Mouse (Mus musculus): ENCODE results near the gene Man2a2.

The Man2a2 gene

DNA sequence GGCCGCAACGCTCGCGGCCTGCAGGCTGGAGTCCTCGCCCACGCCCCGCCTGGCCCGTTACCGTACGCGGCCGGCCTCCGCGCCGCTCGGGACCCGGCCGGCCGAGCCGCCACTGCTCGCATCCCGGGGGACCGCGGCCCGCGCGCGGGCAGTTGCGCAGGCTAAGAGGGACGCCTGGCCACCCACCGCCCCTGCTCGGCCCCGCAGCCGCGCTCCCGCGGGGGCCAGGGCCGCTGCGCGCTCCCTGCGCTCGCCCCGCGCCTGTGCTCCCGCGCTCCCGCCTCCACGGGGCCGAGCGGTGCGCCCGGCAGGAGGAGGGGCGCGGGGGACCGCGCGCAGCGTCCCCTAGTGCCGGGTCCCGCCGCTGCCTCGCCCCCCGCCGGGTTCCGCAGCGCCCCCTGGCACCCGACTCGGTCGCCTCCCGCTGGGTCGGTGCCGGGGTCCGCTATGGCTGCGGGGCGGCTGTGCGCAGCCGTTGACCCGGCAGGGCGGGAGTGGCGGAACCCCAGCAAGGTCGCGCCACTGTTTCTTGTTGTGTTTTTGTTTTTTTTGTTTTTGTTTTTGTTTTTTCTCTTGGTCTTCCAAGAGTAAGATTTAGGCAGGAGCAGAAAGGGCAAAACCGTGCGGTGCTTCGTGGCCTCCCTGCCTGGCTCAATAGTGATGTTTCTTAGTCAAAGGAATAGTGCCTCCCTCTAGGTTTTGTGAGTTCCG, at the start of gene Man2a2:
Gene Man2a2 (minus strand): TSS at position 335 of the 711 bp plus-strand sequence.
- DNase-seq (ENCODE audit: low read depth, low spot score), result peak; percentile 51

- no peak for DNase-seq (ENCODE audit: low read depth, low spot score)
Observed at GRCm38 (mm10) chr7:80420586-80420985, 49.4 kb upstream of the Man2a2 start.

DNA sequence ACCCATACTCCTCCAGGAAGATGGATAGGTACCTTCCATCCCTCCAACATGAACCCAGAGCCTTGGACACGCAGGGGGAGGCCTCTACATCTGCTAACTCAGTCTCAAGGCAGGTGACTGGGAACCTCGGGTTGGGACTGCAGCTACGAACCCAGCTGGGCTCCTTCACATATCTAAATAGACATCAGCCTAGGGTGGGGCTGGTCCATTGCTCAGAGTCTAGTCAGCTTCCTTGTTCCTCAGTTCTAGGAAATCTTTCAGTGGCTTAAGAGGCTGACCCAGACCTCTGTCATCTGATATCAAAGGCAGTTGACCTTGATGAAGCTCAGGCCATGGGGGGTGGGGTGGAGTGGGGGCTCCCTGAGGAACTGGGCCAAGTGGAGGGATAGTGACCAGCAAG, 48.1 kb upstream of the Man2a2 start:
- no peak for DNase-seq (ENCODE audit: low read depth, low spot score)

GRCm38 (mm10) chr7:80418036-80418435, 46.9 kb upstream of the Man2a2 start:
- DNase-seq (ENCODE audit: low read depth, low spot score), result no peak

DNA sequence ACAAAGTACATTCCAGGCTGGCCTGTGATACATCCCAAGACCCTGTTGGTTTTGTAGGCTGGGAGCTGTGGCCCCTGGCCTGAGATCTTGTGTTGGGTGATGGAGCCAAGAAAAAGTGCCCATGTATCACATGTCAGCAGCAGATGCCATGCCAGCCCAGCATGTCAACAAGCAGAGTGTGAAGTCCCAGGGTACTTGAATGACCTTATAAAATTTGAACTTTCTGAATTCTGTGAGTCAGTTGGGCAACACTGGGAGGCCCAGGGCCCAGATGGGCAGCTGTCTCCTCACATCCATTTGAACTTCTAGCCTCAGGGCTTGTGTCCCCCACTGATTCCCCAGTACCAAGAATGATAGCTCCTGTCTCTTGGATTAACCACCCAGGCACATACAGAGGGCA, 46.4 kb upstream of the Man2a2 start:
- DNase-seq (ENCODE audit: low read depth, low spot score), result no peak

GRCm38 (mm10) chr7:80416969-80417368, 45.8 kb upstream of the Man2a2 start:
- DNase-seq (ENCODE audit: low read depth, low spot score), result no peak

- DNase-seq (ENCODE audit: low read depth, low spot score), result no peak
Observed at GRCm38 (mm10) chr7:80414303-80414855, 43.2 kb upstream of the Man2a2 start.

GRCm38 (mm10) chr7:80413512-80414302, 42.5 kb upstream of the Man2a2 start:
- no peak for DNase-seq (ENCODE audit: low read depth, low spot score)

DNA sequence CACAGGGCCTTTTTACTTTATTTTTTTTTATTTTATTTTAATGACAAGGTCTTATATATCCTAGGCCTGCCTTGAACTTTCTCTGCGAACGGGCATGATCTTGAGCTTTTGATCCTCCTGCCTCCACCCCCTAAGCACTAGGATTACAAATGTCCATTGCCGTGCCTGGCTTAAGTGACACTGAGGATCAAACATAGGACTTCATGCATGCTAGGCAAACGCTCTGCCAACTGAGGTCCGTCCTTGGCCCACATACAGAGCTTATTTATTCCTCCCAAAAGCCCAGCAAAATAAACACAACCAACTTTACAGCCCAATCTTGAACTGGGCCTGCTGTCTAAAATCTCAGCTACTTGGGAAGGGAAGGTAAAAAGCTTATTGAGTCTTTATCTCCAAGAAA, 41.6 kb upstream of the Man2a2 start:
- no peak for DNase-seq (ENCODE audit: low read depth, low spot score)

GRCm38 (mm10) chr7:80412279-80412678, 41.1 kb upstream of the Man2a2 start:
- no peak for DNase-seq (ENCODE audit: low read depth, low spot score)

DNA sequence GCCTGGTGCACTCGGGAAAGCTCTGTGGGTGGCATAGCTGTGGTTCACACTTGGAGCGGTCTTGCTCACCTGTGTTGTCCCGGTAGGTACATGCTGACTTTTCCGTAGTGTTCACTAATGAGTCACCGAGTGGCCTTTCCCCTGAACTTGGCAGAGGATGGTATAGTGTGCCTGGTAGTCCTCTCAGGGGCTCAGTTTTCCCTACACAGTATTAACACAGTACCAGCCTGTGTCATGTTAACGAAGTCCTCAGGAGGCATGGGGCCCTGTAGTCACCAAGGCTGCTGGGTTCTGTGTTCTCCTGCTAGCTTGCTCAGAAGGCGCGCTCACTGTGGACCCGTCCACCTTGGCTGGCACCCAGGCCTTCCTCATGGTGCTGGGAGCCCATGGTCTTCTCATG, 39.2 kb upstream of the Man2a2 start:
- no peak for DNase-seq (ENCODE audit: low read depth, low spot score)

- DNase-seq (ENCODE audit: low read depth, low spot score), result no peak
Observed at GRCm38 (mm10) chr7:80407712-80408111, 36.5 kb upstream of the Man2a2 start.

GRCm38 (mm10) chr7:80406186-80406585, 35.0 kb upstream of the Man2a2 start:
- DNase-seq (ENCODE audit: low read depth, low spot score), result no peak

DNA sequence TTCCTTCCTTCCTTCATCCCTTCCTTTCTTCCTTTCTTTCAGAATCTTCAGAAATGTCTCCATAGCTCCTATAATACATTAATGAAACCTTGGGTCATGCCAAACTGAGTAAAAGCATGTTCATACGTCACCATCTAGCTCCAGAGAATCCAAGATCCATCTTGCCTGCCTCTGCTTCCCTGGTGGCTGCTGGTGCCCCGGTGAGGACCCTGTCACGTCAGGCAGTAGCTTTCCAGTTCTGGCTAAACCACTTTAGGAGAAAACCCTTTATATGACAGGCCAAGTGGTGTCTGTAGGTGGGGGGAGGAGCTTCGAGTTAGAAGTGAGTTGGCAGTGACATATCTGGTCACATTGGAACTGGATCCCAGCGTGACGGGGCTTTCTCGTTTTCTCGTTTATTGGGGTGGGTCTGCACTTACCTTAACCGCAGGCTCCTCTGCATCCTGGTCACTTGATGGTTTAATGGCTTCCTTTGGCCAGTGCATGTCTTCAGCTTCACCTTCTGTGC, 34.1 kb upstream of the Man2a2 start, which contains the start of gene Furin:
Gene Furin (minus strand): TSS at position 249 of the 508 bp plus-strand sequence.
- DNase-seq (ENCODE audit: low read depth, low spot score), result no peak

DNA sequence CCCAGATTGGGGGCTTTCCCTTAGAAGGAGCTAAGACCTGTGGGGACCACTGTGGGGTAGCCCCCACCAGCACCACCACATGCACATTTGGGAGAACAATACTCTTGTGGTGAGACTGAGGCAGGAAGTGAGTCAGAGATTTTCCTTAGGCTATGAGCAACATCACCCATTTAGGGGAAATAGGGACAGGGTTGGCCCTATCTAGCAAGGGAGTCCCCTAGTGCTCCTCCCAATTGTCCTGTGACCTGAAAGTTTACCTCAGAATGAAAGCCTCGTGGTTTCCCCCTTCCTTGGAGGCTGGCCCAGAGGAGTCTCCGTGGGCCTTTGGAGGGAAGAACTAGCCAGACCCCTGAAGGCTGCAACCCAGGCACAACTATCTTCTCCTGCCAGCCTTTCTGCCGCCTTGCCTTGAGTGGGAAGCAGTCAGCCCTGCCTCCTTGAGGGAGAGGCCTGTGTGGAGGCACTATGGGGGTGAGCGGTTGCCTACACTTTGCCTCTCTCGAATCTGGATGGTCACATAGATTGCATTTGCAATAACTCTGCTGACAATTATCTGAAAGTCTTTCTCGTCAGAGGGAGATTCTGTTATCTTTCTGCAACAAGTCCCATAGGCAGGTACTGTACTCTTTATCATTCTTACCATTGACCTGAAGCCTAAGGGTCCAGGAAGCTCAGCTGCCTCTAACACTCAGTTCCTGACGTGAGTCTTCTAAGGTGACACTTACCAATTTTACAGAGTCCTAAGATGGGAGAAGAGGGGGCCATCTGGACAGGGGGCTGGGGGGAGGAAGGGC, 33.1 kb upstream of the Man2a2 start:
- DNase-seq (ENCODE audit: low read depth, low spot score), result no peak

DNA sequence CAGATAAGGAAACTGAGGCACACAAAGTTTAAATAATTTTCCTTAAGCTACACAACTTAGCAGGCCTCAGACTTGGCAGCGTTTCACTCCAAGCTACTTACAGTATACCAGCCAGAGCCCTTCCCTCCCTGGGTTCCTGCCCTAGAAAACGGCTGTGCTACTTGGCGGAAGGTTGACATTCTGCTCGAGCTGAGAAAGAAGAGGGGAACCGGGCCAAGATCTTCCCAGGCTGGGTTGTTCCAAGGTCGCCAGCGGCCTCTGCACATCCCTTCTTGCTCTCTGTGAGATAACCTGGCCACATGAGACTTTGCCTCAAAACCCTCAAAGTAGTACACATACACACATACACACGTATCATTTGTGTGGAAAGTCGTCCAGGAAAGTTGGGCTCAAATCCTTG, 32.4 kb upstream of the Man2a2 start:
- no peak for DNase-seq (ENCODE audit: low read depth, low spot score)

DNA sequence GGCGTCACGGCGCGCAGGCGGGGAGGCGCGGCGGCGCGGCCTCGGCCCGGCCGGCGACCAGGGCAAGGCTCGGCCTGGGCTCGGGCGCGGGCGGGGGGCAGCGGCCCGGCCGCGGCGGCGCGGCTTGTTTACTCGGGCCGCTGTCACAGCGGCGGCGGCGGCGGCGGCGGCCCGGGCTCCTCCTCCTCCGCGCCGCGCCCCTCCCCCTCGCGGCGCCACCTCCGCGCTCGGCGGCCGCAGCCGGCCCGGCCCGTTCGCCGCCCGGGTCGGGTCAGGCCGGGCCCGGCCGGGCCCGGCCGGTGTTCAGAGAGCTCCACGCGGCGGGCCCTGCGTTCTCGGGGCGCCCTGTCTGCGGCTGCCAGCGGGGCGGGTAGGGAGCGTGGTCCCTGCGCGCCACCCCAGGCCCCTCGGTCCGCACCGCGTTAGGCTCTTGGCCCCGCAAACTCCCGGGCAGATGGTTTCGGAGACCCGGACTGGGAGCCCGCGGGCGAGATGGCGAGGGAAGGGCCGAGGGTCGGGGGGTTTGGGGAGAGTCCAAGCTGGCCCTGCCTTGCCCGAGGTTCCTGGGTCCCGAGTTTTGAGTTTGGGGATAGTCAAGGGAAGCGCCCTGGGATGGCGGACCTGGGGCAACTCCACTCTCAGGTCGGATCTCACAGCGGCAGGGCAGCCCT, 31.6 kb upstream of the Man2a2 start:
- DNase-seq (ENCODE audit: low read depth, low spot score), result peak; percentile 35

DNA sequence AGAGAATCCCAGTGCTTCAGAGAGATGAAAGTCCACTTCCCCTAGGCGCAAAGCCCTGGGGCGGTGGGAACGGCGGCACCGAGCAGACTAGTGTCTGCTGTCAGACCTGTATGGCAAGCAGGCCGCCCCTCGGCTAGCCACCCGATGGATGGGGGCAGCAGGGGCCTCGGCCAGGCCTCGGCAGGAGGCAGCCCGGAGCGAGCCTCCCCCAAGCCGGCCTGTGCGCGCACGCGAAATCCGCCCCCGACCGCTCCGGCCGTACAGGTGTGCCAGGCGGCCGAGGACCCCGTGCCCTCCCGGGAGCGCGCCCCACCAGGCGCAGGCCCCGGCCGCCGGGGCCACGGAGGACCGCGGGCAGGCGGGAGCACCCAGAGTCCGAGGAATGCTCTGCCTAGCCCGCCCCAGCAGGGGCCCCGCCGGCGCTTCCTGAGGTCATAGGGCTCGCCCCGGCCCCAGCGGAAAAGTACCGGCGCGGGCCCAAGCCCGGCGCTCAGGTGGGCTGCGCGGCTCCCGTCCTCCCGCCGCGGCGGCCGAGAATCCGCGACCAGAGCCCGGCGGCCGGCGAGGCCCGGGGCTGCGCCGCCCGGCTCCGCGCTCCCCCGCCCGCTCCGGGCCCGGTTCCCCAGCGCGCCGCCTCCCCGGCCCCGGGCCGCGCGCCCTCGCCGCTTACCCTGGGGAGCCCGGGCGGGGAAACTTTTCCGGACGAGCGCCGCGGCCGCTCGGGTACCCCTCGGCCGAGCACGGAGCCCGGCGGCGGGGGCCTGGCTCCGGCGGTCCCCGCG, 30.9 kb upstream of the Man2a2 start:
- peak; percentile 39 for DNase-seq (ENCODE audit: low read depth, low spot score)

DNA sequence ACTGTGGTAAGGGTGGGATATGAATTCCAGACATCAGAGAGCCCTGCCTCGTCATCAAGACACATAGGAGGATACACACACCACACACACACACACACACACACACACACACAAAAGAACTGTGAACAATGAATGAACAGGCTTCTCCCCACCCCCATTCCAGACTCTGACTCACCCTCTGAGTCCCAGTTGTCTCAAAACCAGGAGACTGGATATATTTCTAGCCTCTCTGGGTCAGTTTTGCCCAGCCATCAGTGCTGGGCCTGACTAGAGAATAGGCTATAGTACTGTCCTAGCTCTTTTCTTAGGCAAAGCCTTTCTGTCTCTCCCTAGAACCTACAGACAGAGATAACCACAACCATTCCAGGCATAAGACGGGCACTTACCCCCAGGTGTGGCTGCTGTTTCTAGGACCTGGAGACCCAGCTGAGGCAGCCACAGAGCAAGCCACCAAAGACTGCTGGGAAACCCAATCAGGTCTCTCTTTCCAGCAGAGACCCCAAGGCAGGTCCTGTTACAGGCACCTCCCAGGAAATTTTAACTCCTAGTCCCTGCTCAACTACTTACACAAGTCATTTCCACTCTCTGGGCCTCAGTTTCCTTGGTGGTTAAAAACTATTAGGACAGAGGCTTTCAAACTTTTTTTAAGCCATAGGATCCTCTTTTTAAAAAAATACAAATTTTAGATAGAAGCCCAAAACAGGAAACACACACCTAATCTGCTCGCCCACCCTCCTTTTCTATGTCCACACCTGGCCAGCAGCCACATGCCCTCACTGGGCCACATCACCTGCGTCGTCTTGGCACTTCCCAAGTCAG, 30.1 kb upstream of the Man2a2 start:
- DNase-seq (ENCODE audit: low read depth, low spot score), result no peak
